Mouse (Mus musculus): ENCODE data around the gene Rad21l. TPM values are rescaled to one million over a fixed set of nuclear protein-coding genes. Genes with fewer than 3 reads are reported as not detected.

The Rad21l gene
- not detected for polyA plus RNA-seq (2017; shearing (Covaris generic))

DNA sequence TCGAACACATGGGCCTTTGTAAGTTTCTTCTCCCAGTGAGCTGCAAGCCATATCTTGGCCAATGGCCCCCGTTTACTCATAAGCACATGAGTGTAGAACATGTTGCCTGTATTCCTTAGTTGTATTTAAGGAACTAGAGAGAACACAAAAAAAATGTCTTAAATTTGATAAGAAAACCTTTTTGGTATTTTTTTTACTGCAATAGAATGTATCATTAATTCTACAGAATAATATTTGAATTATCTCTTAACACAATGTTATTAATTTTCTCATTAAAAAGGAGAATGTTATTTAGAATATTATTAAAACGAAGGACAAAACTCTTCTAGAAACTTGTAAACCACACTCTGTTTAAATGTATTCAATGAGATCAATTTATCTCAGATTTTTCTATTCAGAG is at the start of gene Rad21l:
Rad21l (minus strand) TSS at position 101 of the 400 bp plus-strand sequence.
- no peak for ATAC-seq

DNA sequence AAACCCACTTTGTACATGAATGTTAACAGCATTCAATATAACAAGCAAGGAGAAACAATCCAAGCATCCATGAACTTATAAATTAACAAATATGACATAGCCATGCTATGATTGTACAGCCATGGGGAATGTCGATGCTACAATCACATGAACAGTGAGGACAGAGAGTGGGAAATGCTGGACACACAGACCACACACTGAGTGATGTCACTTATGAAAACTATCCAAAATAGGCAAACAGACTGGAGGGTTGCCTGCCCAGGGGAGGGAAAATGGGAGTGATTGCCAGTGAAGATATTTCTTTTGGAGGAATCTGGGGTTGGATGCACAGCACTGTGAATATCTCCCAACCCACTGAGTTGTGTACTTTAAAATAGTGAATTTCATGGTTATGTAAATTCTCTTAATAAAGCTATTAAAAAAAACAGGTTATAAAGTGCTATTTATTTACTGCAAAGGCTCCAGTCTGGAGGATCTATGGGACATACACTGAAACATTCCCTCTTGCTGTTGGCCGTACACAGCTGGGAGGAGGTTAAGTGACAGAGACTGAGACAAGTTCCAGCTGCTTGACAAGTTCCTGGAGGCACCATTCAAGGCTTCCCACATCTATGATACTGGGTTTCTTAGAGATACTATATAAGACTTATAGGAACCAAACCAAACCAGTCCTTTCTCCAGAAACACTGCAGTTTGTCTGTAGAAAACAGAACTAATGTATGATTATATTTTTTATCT is 48.2 kb upstream of the Rad21l start:
- no peak for ATAC-seq

DNA sequence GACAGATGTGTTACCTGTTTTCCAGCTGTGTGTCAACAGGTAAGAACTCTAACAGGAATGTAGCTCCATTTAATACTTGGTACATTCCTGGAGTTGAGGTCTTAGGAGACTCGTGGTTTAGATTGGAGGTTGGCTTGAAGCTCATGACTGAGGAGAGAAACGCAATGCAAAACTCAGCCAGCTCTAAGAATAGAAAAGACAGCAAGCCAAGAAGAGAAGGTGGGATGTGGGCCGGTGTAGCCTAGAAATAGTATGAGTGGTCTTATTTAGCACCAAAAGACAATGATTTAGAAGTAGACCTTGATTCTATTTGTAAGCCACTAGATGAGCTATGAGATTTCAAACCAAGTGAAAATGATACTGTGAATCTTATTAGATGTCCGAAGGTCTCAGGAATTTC is 47.2 kb upstream of the Rad21l start:
- no peak for ATAC-seq

DNA sequence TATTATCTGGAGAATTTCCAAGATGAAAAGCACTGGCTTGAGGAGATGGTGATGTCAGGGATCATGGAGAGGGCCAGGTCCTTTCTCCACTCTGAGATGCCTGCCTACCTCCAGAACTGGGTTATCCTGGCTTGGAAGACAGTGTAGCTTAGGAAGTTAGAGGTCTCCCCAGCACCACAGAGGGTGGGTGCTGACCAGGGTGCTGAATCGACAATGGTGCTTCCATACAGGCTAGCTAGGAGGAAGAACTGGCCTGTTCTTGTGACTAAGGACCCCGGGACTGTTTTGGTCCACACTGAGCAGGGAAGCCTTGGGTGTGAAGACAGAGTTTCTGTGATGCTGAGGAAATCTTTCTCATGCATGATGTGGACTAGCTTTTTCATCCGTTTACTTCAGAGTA is 44.3 kb upstream of the Rad21l start:
- ATAC-seq: no peak

DNA sequence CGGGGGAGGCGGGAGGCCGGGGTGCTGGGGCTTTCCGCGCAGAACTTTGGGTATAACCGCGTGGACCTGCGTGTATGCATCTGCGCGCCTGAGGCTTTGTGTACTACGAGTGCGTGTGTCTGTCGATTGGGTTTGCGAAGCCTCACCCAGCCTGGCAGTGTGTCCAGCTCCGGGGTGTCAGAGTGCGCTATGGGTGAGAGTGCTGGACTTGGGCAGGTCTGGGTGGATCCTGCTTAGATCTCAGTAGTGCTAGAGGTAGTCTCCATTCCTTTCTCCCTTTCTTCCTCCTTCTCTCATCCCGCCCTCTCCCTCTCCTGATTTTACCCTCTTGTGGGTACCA is 34.5 kb upstream of the Rad21l start:
- no peak for ATAC-seq

DNA sequence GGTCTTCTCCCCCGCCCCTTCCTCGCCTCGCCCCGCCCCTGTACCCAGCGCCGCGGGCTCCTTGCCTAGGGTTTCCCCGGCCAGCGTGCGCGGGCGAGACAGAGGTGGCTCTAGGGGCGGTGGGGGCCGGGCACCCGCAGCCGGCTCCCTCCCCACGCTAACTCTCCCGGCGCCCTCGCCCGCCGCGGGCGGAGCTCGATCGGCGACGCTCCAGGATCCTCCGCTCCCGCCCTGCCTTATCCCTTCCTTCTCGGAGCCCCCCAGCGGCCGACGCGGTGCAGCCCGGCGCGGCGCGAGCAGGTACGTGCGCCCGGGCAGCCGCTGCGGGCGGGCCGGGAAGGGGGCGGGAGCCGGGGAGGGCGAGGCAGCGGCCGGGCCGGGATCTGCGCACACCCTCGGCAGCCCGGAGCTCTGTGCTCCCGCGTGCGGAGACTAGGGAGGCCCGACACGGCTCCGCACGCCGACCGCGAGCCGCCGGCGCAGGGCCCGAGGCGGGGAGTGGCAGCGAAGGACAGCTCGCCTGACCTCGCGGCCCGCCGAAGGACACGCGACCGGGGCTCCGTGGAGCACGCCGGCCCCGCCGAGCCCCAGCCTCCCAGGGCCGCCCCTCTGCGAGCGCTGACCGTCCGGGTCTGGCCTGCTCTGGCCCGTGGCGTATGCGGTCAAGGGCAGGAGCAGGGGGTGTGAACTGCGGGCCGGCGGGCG is 34.0 kb upstream of the Rad21l start:
- ATAC-seq: peak; percentile 41

DNA sequence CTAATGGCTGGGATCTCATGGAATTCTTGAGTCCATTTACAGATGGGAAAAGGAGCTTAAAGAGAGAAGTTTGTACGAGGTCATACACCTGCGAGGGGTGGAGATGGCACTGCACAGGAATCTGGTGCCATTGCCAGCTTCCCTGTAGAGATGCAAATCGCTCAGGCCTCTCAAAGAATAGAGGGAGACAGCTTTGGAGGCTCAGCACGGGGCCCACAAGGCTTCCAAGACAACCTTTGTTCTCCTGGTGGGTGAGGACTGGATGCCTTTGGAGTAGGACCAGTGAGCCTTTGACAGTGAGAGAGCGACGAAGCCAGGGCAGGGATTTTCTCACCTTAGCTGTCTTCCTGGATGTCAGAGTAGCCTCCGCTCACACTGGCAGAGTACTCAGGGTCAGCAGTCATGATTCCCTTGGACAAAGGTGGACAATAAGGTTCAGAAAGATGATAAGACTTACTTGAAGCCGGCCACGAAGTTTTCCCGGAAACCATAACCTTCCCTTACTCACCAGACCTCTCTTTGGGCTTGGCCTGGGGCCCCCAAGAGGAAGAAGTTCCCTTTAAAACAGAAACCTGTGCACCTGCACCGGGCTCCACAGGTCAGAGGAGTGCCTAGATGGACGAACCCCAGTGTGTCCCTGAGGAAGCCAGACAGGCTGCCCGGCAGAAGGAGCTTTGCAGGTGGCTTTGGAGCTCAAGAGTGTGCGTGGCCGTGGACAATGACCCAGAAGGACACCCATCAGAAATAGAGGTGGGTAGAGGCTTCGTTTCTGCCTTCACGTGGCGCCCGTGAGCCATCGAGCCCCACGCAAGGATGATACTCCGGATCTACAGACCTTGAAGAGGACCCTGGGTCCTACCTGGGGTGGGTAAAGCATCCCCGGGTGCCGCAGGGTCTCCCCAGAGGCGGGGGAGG is 33.2 kb upstream of the Rad21l start, which contains the start of gene Tmem74b:
Tmem74b (plus strand) TSS at position 778 of the 915 bp plus-strand sequence.
- ATAC-seq: no peak

DNA sequence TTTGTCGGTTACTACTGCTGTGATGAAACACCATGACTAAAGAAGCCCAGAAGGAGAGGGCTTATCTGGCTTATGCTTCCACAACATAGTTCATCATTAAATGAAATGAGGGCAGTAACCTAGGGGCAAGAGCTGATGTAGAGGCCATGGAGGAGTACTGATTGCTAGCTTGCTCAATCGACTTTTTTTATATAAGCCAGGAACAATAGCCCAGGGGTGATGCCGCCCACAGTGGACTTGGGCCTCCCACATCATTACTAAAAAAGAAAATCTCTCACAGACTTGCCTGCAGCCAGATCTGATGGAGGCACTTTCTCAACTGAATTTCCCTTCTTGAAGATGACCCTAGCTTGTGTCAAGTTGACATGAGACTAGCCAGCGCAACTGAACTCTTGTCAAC is 14.6 kb upstream of the Rad21l start:
- no peak for ATAC-seq

DNA sequence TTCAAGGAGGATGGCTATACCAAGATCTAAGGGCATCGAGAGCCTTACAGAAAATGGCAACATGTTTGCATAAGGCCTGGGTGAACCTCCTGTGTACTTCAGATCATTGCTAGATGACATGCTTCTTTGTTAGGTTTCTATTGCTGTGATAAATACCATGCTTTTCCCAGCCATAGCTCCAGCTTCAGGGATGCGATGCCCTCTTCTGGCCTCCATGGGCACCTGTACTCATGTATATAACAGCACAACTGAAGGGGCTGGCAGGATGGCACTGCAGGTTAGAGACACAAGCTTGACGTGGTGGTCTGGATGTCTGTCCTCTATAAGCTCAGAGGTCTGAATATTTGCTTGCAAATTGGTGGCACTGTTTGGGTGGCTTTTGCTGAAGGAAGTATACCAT is 14.0 kb upstream of the Rad21l start:
- peak; percentile 48 for ATAC-seq

DNA sequence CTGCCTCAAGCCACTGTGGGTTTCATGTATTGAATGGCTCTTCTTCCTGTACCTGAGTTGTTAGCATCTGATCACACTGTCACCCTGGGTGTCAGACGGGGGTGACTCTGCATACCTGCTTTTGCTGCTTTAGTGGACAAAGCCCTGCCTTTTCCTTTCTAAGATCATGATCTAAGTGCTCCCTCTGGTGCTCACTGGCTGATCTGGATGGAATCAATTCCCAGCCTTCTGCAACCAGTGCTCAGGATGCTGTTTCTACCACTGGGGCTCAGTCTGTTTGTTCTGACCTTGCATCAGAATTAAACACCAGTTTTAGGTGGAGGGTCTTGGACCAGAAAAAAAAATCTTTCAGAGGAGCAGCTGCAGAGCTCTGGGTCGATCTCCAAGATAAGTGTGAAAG is 7.9 kb upstream of the Rad21l start:
- ATAC-seq: no peak

DNA sequence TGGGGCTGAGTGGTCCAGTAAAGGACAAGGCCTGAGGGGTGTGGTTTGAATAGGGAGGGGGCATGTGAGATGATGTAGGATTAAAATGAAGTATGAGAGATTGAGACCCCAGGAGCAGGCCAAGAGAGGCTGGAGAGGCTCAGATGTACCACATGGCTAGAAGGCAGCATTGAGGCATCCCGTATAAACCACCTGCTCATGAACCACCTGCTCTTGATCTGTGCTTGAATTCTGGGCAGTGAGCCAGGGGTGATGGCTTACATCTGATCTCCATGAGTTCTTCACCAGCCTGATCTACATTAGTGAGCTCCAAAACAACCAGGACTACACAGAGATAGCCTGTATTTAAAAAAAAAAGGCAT is 2.6 kb upstream of the Rad21l start:
- no peak for ATAC-seq

DNA sequence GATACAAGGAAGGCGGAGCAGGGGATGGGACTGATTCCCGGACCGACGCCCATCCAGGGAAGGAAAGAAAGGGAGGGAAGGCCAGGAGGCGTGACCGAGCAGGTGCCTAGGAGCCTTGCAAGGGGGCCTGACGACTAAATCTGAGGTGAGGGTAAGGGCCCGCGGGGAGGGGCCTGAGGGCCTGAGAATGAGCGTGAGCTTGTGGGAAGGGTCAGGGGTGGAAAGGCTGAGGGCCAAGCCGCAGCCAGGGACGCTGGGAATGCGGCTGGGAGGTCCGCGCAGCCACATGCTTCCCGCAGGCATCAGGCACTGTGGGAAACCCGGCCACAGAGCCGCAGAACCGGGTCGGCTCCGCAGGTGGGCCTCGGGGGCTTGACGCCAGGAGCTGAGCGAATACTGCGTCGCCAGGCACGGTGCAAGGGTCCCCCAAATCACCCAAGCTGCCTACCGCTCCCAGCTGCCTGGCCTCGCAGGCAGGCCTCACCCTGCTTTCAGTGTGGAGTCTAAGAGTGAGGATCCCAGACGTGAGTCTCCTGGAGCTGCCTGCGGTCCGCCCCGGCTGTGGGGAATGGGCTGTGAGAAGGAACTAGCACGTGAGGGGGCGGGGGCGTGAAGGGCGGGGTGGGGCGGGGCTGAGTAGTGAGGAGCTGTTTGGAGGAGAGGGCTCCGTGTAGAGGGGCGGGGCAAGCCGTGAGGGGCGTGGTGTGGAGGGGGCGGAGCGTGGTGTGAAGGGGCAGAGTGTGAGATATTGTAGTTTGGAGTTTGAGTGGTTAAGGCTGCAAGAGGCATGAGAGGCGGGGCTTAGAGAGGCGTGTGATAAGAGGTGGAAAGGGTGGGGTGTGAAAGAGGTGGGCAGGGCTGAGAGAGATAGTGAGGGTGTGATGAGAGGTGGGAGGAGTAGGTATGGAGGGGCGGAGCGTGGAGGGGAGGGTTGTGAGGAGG is 2.0 kb upstream of the Rad21l start:
- ATAC-seq: no peak

DNA sequence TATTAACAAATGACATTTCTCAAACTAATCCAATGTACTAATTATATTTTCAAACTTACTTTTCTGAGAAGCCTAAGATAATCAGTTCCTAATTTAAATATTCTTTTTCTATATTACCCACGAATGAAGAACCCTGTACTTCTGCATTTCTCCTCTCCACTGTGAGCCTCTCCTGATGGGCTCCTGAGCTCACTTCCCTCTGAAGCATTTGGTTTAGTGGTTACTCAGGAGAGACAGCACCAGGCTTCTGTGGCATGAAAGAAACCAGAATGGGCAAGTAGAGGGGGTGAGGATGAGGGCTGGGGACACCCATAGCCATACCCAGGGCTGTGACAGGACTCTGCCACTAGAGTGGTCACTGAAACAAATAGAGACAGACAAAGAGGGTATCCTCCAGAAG is 16.3 kb downstream of the Rad21l start:
- ATAC-seq: no peak

DNA sequence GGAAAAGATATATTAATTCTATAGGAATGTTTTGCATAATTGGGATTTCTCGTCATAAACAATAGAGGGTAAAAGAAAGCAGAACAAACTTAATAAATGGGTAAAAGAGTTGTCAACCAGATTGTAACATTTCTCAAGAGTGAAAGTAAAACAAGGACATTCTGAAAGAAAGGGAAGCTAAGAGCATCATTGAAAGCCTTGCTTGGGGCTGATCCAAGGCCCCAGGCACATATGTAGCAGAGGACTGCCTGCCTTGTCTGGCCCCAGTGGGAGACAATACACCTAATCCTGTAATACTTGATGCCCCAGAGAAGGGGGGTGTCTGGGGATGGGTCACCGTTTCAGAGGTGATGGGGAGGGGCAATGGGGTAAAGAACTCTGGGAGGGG is 32.3 kb downstream of the Rad21l start:
- ATAC-seq: no peak

DNA sequence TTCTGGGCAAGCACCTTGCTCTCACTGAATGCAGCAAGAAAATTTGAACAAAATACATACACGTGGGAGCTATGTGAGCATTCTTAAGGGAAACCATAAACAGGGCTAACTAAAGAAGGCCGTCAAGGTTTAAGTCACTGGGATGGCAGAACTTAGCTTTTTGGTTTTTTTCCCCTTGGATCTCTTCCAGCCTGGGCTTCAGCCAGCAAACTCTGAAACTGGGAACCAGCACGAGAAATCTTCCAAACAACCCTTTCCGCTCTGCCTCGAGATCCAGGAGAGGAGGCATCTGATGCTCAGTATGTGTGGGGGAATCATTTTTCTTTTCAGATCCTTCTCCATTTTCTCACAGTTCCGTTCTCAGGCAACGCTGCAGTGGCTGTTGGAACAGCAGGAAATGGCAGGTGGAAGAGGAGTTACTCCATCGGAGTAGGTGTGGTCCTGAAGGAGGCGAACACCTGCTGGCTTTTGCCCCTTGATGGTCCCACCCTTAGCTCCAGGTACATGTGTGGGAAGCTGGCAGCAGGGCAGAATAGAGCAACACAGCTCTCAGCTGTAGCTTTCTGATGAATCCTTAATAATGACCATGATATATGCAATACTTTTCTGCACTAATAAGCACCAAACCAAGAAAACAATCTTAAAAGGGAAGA is 32.8 kb downstream of the Rad21l start:
- no peak for ATAC-seq

DNA sequence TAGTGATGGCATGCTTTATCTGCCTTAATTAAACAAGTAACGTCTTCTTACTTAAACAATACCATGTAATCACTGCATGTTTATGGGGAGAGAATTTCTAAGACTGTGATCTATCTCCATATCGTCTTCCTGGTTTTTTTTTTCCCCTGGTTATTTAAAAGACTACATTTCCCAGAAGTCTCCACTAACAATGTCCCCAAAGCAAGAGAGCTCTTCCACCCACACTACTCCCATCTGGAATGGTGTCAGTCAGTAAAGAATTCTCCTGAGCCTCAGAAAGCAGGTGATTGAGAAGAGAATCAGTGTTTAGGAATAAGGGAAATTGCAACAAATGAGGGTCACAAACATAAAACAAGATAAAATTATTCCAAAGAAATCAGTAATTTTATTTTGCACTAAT is 33.4 kb downstream of the Rad21l start:
- no peak for ATAC-seq

DNA sequence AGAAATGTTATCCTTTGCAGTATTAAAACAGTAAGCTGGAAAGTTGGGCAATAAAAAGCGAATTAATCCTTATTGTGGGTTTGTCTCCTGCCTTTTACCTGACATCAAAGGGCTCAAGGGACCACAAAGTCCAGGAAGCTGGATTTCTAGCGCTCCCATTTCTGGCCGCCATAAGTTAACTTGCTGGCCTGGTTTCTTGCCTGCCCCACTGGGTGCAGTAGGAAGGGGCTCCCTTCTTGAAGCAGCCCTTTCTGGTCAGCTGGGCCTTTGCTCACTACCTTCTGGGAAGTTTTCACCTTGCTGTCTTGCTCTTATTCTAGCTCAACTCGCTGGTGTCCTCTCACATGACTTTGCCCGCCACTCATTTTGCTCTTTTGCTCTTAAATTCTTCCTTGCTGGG is 35.4 kb downstream of the Rad21l start:
- ATAC-seq: no peak

DNA sequence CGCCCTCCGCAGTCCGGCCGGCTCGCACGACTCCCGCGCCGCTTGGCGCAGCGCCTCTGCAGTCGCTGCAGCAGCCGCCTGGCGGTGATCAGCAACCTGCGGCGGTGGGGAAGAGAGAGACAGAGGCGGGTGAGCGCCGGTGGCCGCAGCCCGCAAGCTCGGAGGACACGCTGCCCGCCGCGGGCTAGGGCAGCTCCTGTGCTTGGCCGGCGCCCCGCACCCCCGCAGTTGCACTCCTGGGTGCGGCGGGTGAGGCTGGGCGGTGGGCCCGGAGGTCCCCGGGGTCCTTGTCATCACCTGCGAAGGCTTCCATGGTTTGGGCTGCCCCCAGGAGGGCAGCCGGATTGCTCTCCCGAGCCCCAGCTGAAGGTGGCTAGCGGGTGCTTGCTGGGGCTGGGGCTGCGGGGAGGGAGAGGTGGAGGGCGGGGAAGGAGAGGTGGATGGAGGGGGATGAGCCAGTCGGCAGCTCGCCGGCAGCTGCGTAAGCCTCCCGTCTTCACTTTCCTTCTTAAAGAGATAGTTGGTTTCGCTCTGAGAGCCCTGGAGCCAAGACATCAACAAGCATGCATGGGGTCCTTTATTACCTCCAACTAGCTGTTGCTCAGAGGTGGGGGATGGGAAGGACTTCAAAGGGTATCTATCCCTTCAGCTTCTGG is 36.0 kb downstream of the Rad21l start, which contains the start of gene Snph:
Snph (minus strand) TSS at position 435 of the 656 bp plus-strand sequence.
- ATAC-seq: peak; percentile 68

DNA sequence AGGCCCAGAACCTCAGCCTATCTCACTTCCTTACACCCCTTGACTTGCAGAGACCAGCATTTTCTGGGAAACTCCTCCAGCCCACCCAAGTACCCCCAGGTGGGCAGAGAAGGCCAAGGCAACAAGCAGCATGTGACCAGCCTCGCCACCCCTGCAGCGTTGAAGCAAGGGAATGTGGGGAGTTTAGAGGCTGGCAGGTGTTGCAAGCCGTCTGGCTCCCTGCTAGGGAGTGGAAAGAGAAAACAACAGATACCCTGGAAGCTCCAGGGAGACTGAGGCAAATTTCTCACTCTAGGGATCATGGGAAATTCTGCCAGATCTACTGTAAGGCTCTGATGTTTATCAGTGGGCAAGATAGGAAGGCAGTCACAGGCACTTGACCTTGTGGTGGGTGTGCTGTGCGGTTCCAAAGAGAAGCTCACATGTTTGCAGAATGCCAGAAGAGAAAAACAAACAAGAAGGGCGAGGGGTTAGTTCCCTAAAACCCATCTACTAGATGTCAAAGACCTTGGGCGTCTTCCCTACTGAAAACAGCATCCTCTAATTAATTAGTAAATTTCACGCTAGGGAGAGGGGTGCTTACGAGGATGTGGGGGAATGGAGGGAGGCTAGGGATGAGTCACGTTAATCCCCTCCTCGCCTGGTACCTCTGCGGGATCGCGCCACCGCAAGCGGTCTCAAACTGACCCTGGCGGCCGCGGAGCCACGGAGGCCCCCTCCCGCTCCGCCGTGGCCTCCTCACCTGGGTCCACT is 36.8 kb downstream of the Rad21l start:
- ATAC-seq: peak; percentile 46

DNA sequence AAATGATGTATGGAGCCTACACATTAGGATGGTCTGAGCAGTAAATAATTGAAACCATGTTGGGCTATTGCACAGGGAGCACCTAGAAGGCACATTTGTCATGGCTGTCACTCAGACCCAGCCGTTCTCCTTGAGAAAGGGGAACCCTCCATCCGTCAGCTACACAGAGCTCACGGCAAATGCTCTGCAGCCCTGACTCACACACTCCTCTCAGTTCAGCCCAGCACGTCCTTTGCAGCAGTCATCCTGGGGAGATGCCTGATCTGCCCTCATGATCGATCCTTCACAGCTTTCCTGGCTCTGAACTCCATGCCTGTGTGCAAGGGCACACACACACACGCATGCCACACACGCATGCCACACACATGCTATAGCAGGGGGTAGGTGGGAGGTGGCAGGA is 39.0 kb downstream of the Rad21l start:
- no peak for ATAC-seq
